Mouse (Mus musculus): Measurements from ENCODE around the gene Megf11. TPM values are rescaled to one million over a fixed set of nuclear protein-coding genes. Genes with fewer than 3 reads are reported as not detected.

Gene Megf11
- polyA plus RNA-seq, 1 experiment from 2014 or later = 1.4 TPM

Small RNA genes lying within 50 kb of the gene (microRNA-seq; reads per million reads assigned to microRNA genes)
- gene Gm47308 = not detected

Other genes starting within 250 kb of the Megf11 start
- 36.0 and 41.3 TPM in 2 replicates for gene Zwilch, start 212.5 kb upstream of the Megf11 start, polyA plus RNA-seq (2014; fragmentation: Nextera tagmentation; extraction: Ambion mirVana)
- gene Rpl4, start 212.3 kb upstream of the Megf11 start, polyA plus RNA-seq (2014; fragmentation: Nextera tagmentation; extraction: Ambion mirVana) = 1,355 and 1,360 TPM in 2 replicates
- gene Snapc5, start 206.4 kb upstream of the Megf11 start, polyA plus RNA-seq (2014; fragmentation: Nextera tagmentation; extraction: Ambion mirVana) = 27.2 and 28.8 TPM in 2 replicates
- 3.1 and 3.3 TPM in 2 replicates for gene Uchl4, start 150.4 kb upstream of the Megf11 start, polyA plus RNA-seq (2014; fragmentation: Nextera tagmentation; extraction: Ambion mirVana)
- gene Map2k1, start 132.0 kb upstream of the Megf11 start, polyA plus RNA-seq (2014; fragmentation: Nextera tagmentation; extraction: Ambion mirVana) = 75.1 and 79.8 TPM in 2 replicates
- 280 and 287 TPM in 2 replicates for gene Tipin, start 104.0 kb upstream of the Megf11 start, polyA plus RNA-seq (2014; fragmentation: Nextera tagmentation; extraction: Ambion mirVana)
- 23.2 and 23.6 TPM in 2 replicates for gene Dis3l, start 44.3 kb upstream of the Megf11 start, polyA plus RNA-seq (2014; fragmentation: Nextera tagmentation; extraction: Ambion mirVana)